Mouse (Mus musculus) CD4-positive, CD25-positive, alpha-beta regulatory T cell, adult 4 months (primary cell): ENCODE results near the gene Zbtb48. TPM values are rescaled to one million over a fixed set of nuclear protein-coding genes. Genes with fewer than 3 reads are reported as not detected.
A peak's percentile ranks its signal among the peaks of the same experiment; 100 is the strongest.

Experiments
- ATAC-seq: one replicate; pipeline ENCODE4 v1.8.0; 2017
- polyA plus RNA-seq, 2 experiments: library from polyadenylated mRNA; unstranded; fragments of 100-300 nt; shearing (Covaris generic); gene quantifications; one replicate each; pipeline ENCODE4 v1.2.1; 2017

Zbtb48 gene
- polyA plus RNA-seq, 2 experiments from 2014 or later: 19.9 to 26.7 TPM

- no peak for ATAC-seq
Measured at GRCm38 (mm10) chr4:152000906-152001305, 26.6 kb downstream of the Zbtb48 start.

DNA sequence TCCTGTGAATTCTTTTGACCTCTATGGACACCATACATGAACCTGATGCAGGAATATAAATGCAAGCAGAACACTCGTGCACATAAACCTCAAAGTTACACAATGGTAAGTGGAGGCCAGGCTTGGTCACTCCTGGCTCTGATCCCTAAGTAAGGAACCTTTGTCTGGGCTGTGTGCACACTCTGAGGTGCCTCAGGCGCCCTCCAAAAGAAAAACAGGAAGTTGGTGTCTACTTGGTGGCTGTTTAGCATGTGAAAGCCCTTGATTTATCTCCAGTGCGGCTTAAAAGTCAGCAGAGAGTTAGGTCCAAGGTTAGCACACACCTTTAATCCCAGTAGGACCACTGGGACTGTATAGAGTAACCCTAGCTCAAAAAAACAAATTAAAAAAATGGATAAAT lies 28.0 kb downstream of the Zbtb48 start:
- no peak for ATAC-seq

DNA sequence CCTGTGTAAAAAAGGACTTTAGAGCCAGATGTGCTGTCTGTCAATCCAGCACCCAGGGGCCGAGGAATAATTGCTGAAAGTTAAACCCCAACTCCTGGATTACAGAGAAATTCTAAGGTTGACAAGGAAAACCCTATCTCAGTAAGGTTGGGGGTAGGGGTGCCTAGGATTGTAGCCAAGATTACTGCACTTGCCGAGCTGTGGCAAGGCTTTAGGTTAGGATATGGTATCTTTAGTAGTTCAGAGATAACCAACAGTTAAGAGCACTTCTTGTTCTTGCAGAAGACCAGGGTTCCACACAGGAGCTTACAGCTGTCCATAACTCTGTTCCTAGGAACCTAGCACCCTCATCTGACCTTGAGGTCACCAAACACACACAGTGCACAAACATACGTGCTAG lies 29.8 kb downstream of the Zbtb48 start:
- ATAC-seq: no peak

DNA sequence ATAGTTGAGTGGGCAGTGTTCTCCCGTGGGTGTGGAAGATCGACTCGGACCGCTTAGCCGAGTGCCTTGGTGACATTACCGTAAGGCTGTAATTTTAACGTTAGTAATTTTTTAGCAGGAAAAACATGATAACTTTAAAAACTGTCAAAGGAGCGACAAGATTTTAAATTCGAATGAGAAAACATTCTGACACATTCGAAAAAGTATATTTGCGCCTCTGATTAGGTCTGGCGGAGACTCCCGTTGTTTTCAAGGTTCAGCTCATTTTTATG lies 30.6 kb downstream of the Zbtb48 start:
- ATAC-seq: no peak

DNA sequence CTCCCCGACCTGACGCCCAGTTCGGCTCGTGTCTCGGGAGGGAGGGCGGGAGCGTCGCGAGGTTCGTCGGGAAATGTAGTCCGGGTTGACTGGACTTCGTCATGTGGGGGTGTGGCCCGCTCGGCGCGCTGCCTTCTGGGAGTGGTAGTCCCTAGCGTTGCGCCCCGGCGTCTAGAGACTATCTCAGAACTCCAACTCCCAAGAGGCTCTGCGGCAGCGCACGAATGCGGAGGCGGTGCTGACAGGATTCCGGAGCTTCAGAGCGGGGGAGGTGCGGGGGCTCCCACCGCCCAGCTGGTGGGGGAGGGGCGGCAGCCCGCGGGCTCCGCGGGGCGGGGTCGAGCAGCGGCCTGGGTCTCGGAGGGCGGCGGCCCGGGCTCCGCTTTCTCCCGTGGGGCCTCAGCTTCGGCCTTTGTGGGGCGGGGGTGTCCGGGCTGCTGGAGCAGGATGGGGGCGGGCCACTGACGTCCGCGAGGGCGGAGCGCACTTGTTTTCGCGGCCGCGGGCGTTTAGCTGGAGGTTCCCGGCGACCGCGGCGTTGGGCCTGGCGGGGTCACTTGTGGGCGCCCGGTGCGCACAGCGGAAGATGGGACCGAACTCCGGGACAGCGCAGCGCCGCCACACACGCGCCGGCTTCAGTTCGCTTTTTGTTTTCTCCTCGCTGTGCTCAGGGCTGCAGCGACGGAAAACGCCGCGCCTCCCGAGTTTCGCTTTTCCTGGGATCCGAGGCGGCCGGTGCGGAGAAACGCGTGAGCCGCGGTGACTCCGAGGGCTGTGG lies 31.1 kb downstream of the Zbtb48 start, which contains the start of gene Phf13:
Gene Phf13 (minus strand): TSS at position 86 of the 778 bp plus-strand sequence.
- ATAC-seq: peak; percentile 93

DNA sequence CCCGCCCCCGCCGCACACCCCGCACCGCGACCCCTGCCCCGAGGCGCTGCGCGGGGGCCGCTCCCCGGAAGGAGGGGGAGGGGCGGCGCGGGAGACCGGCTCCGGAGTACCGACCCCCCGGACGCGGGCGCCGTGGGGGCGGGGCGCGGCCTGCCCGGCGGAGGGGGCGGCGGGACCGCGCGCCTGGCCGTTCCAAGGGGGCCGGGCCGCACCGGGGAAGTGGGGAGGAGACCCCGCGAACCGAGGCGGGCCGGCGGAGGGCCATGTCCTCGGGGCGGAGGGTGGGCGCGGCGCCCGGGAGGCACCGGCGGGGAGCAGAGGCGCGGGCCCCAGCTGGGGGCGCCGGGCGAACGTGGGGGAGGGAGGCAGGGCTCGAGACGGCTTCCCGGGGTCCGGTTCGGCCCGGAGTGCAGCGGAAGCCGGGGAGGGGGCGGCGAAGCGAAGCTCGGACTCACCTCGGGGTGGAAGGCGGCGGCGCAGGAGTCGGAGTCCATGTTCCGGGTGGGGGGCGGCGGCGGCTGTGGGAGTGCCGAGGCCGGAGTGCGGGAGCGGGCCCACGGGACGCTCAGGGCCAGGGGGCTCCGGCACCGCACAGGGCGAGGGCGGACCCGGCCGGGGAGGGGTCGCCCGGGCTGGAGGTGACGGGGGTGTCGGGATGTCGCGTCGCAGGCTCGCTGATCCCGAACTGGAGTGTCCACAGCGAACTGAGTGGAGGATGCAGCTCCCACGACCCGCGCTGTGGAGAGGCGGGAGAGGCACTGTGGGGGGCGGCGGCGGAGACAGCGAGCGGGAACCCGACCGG lies 31.9 kb downstream of the Zbtb48 start:
- ATAC-seq: no peak

- ATAC-seq: no peak
Measured at GRCm38 (mm10) chr4:151994228-151995171, 33.0 kb downstream of the Zbtb48 start.

DNA sequence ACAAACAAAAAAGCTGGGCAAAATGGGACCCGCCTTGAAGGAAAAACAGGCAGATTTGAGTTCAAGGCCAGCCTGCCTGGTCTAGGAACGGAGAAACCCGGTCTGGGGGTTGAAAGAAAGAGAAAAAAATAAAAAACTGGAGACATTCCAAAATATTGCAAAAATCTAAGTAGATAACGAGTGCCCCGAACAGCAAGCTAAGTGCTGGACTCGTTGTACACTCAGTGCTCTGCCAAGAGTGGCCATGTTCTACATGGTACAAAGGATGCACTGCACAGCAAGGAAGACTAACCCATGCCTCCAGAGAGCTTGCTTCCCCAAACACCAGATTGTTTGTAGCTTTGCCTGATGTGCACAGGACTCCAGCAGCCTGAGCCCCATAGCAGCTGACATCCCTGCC lies 34.4 kb downstream of the Zbtb48 start:
- no peak for ATAC-seq

DNA sequence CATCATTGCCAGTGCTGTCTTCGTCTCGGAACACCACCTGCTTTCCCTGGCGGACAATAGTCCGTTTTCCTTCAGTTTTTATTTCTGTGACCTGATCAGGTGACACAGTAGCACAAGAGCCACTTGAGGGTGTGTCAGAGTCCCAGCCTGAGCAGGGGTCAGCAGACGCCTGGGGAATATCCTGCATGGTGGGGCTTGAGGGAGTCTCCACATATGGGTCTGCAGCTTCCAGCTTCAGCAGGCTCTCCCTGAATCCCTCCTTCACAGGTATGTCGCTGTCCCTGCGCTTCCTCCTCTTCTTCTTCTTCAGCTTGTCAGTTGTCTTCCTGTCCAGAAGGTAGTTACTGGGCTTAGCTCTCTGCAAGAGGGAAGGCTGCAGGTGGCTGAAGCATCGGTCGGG lies 35.4 kb downstream of the Zbtb48 start:
- ATAC-seq: no peak

GRCm38 (mm10) chr4:151989110-151989488 lies 38.4 kb downstream of the Zbtb48 start:
- peak; percentile 2 for ATAC-seq

DNA sequence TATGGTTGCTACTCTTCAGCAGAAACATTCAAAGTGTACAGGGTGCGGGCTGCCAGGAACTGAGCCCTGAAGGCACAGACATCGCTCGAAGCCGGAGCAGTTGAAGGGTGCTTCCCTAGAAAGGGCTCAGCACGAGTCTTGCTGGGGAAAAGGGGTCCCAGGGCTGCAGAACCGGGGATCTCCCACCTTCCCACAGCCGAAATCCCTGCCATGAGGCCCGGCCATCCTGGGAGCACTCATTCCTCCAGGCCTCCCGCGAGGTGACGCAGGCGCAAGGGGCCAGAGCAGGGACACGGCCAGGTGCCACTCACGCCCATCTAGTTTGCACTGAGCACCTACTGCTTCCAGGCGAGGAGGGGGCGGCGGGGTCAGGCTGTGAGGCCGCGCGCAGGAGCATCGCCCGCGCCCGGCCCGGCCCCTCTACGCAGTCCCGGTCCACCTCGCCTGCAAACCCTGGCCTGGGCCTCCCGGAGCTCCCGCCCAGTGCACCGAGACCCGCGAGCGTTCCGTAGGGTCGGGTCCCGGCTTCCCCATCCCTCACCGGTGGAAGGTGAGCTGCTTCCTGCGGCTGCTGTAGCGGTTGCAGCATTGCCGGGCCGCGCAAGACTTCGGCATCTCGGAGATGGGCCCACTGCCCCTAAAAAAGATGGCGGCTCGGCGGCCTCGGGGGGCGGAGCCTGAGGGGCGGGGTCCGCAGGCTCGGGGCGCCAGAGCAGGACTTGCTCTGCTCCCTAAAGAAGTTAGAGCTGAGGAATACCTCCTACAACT lies 38.9 kb downstream of the Zbtb48 start, which contains the start of gene Thap3:
Gene Thap3 (minus strand): TSS at position 656 of the 768 bp plus-strand sequence.
- ATAC-seq: peak; percentile 71

GRCm38 (mm10) chr4:151988014-151988341 lies 39.5 kb downstream of the Zbtb48 start:
- ATAC-seq: no peak

GRCm38 (mm10) chr4:151986650-151987049 lies 40.8 kb downstream of the Zbtb48 start:
- ATAC-seq: no peak

GRCm38 (mm10) chr4:151985886-151986285 lies 41.6 kb downstream of the Zbtb48 start:
- ATAC-seq: peak; percentile 79

GRCm38 (mm10) chr4:151983560-151983959 lies 43.9 kb downstream of the Zbtb48 start:
- no peak for ATAC-seq

DNA sequence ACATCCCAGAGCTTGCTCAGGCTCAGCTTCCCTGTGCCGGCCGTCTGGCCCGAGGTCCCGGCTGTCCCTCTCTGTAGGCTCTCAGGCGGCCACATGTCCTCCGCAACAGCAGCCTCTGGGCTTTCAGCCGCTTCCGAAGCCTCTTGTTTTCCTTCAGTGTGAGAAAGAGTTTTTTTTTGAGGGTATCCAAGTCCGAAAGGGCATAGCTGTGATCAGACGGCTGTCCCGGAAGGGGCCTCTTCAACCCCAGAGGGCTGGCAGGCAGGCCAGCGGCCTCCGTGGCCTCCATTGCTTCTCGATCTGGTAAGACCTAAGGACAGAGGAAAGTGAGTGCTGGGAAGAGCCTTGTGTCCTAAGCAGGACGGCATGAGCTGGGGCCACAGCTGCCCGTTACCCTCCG lies 44.4 kb downstream of the Zbtb48 start:
- no peak for ATAC-seq

DNA sequence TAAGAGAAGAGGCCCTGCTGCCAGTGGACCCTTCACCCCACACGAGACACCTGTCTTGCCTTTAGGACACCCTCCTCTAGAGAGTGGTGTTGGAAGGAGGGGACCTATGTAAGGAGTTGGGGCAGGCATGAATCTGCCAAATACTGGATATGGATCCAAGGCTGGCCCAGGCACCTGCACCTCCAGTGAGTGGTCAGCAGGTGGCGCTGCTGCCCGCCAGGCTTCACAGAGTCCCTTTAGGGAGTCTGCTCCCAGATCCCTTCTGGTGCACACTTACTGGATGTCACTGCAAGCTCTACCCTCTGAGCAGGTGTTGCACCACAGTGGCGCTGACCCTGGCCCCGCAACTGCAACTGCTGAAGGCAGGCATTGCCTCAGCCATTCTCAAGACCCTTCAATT lies 46.1 kb downstream of the Zbtb48 start:
- peak; percentile 61 for ATAC-seq

- ATAC-seq: no peak
Measured at GRCm38 (mm10) chr4:151980699-151981098, 46.8 kb downstream of the Zbtb48 start.

DNA sequence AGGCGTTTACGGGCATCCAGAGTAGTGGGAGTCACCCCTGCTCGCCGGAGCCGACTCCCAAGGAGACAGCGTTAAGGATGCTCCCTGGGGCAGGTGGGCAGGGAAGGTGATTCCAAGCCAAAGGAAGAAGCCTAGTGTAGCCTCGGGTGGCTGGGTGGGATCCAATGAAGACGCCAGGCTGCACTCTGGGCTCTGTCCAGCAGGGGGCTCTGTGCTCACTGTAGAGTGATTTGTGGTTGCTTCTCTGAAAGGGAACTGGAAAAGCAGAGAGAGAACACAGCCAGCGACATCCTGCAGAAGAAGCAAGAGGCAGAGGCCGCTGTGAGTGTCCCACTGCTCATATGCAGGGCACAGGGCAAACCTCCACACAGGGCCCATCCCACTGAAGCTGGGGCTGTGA lies 49.7 kb downstream of the Zbtb48 start:
- peak; percentile 68 for ATAC-seq

GRCm38 (mm10) chr4:151975441-151975840 lies 52.0 kb downstream of the Zbtb48 start:
- no peak for ATAC-seq

- ATAC-seq: peak; percentile 54
Measured at GRCm38 (mm10) chr4:151972221-151972967, 55.1 kb downstream of the Zbtb48 start.
